Mouse (Mus musculus) spleen, adult 2 months (tissue): Measurements from ENCODE around the gene Gm20683. TPM values are rescaled to one million over a fixed set of nuclear protein-coding genes. Genes with fewer than 3 reads are reported as not detected.
A peak's percentile ranks its signal among the peaks of the same experiment; 100 is the strongest.

Experiments used
- DNase-seq, 2 experiments: peaks; one replicate each; pipeline versions ENCODE4 v3.0.0 to v3.0.0-alpha.2; 2012 to 2021; ENCODE audit warnings: low spot score in 2 of 2, low read depth in 1 of 2
- H3K27ac ChIP-seq: fragments of 200-500 bp; 2 replicates; pipeline ENCODE4 v1.5.1; 2012; ENCODE audit warnings: low read length, inconsistent platforms; ENCODE audit not compliant: insufficient read depth
- H3K27me3 ChIP-seq: fragments of 200-500 bp; 2 replicates; pipeline ENCODE4 v1.6.1; 2012; ENCODE audit warnings: mild to moderate bottlenecking, moderate library complexity, low read length, inconsistent platforms; ENCODE audit not compliant: control insufficient read depth, insufficient read depth
- H3K36me3 ChIP-seq: fragments of 200-500 bp; 2 replicates; pipeline ENCODE4 v1.6.1; 2012; ENCODE audit warnings: mild to moderate bottlenecking, low read length, inconsistent platforms; ENCODE audit not compliant: control insufficient read depth, insufficient read depth
- H3K4me1 ChIP-seq: fragments of 200-500 bp; 2 replicates; pipeline ENCODE4 v1.6.1; 2011; ENCODE audit warnings: inconsistent platforms; ENCODE audit not compliant: control insufficient read depth, insufficient read depth, insufficient read length
- H3K4me3 ChIP-seq: fragments of 200-500 bp; 2 replicates; pipeline ENCODE4 v1.5.1; 2011; ENCODE audit warnings: mild to moderate bottlenecking, inconsistent platforms; ENCODE audit not compliant: insufficient read depth, insufficient read length; ENCODE audit errors: extremely low read depth
- CTCF ChIP-seq: fragments of 200-500 bp; IDR thresholded peaks from 2 replicates; pipeline ENCODE4 v1.5.1; 2011; ENCODE audit warnings: mild to moderate bottlenecking, inconsistent platforms; ENCODE audit not compliant: insufficient read depth, insufficient read length, insufficient replicate concordance; ENCODE audit errors: extremely low read depth
- POLR2A ChIP-seq: fragments of 200-500 bp; IDR thresholded peaks from 2 replicates; pipeline ENCODE4 v1.6.1; 2011; ENCODE audit warnings: low read depth, low read length, inconsistent platforms
- WGBS: fragments of 180-500 bp; shearing (Covaris S2); methylation state at CpG from one replicate; pipeline ENCODE4 v1.1.7; 2018; 5-methylcytosine and 5-hydroxymethylcytosine counted together
- polyA plus RNA-seq: library from polyadenylated mRNA; depleted of rRNA; stranded (reverse); fragments of >200 nt; gene quantifications from 2 replicates; pipeline ENCODE4 v1.2.3, GENCODE M21; 2012

The Gm20683 gene
- polyA plus RNA-seq, 1 experiment, result 29.5 TPM

DNA sequence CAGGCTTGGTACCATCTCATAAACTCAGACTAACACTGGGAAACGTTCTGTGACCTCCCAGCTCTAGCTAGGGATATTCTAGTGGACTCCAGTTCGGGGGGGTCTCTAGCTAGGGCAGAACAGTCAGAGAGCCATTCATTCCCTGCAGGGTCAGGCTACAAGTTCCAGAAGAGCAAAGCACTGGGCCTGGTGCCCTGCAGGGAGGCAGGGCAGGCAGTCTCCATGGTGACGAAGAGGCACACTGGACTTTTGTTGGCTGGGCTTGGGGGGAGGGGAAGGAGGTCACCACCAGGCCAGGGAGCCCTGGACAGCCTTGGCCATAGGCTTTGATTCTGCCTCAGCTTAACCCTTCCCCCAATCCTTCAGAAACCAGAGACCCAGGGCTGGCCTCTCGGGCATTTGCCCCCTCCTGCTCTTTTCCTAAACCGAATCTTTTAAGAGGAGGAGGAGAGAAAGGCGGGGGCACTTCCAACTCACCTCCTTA, 45.9 kb downstream of the Gm20683 start, which contains the start of gene AC134908.4:
Gene AC134908.4 (minus strand): TSS at position 51 of the 484 bp plus-strand sequence.
- 68% methylated on average over 6 of the region's 6 CpGs for WGBS
- Histone ChIP-seq H3K27ac (no peak within 1 kb of the TSS), H3K4me3 (peak within 1 kb of the TSS; percentile 69), H3K4me1 (peaks cover 15% of the 10 kb centered on the region), H3K36me3 (no peaks in the 10 kb centered on the region), H3K27me3 (no peaks in the 10 kb centered on the region)
- no peak for TF ChIP-seq POLR2A
- no peak for TF ChIP-seq CTCF
- DNase-seq, result no peak

DNA sequence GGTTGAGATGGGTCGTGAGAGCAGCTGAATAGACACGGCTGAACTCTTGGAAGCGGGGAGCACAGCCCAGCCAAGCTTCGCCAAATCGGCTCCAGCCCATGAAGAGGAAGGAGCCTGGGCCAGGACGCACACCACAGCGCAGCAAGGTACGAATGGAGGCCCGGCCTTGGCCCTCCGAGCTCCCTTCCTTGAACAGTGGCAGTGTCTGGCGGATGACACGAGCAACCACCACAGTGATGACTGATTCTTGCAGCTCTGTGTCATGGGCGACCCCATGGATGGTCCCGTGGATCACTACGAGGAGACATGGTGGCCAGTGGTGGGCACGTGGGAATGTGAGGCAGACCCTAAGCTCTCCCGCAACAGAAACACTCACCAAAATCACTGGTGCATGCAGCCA, 46.6 kb downstream of the Gm20683 start:
- Histone ChIP-seq H3K27me3 (no peaks in the 10 kb centered on the region), H3K4me3 (no peak overlapping the region), H3K4me1 (peaks cover 15% of the 10 kb centered on the region), H3K36me3 (no peaks in the 10 kb centered on the region), H3K27ac (no peak overlapping the region)
- DNase-seq, result no peak
- TF ChIP-seq POLR2A, result no peak
- no peak for TF ChIP-seq CTCF
- 97% methylated on average over 17 of the region's 17 CpGs for WGBS

DNA sequence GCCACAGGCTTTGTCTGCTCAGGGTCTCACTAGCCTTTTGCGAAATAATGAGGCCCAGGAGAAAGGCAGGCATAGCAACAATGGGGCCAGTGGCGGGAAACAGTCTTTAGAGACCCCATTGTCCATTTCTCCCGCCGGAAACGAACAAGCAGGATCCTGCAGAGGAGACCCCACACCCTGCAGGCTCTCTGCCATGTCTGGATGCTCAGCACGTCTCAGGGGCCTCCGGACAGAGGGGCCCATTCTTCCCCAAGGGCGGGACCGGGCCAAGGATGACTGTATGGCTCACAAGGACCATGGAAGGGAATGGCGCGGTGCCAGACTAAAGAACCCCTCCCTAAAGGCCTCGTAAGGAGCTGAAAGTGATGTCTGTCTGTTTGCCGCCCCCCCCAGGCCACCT, 47.4 kb downstream of the Gm20683 start:
- no peak for DNase-seq
- Histone ChIP-seq H3K4me3 (no peak overlapping the region), H3K36me3 (no peaks in the 10 kb centered on the region; the same call in 1 of the 2 replicates), H3K27me3 (no peaks in the 10 kb centered on the region), H3K27ac (no peak overlapping the region), H3K4me1 (peaks cover 15% of the 10 kb centered on the region)
- 92% methylated on average over 13 of the region's 13 CpGs for WGBS
- no peak for TF ChIP-seq CTCF
- no peak for TF ChIP-seq POLR2A

DNA sequence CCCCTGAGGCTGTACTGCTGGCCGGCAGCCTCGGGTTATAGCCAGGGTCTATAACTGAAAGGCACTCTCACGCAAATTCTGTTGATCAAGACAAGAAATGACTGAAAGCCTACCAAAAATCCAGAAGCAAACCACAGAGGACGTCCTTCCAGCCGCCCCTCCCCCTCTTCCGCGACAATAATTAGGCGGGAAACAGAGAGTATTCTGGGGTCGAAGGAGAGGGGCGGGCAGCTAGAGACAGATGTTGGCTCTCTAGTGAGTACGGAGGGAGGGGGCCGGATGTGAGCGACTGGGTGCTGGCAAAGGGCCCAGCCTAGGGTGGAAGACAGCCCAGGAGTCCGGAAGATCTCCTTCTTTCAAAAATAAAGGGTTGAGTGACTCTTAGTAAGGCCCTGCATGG, 48.9 kb downstream of the Gm20683 start, which contains the start of gene Fam173a:
Gene Fam173a (minus strand): TSS at position 287 of the 400 bp plus-strand sequence.
- peaks cover 15% of the 10 kb centered on the region for H3K4me1 ChIP-seq
- peak; percentile 61 to 70 for DNase-seq
- TF ChIP-seq POLR2A (no peak), CTCF (no peak)
- peak within 1 kb of the TSS; percentile 94 for H3K27ac ChIP-seq
- under 1% methylated on average over 14 of the region's 14 CpGs for WGBS
- no peaks in the 10 kb centered on the region for H3K27me3 ChIP-seq
- H3K4me3 ChIP-seq, result peak within 1 kb of the TSS; percentile 97
- no peaks in the 10 kb centered on the region; the same call in none of the 2 replicates for H3K36me3 ChIP-seq

DNA sequence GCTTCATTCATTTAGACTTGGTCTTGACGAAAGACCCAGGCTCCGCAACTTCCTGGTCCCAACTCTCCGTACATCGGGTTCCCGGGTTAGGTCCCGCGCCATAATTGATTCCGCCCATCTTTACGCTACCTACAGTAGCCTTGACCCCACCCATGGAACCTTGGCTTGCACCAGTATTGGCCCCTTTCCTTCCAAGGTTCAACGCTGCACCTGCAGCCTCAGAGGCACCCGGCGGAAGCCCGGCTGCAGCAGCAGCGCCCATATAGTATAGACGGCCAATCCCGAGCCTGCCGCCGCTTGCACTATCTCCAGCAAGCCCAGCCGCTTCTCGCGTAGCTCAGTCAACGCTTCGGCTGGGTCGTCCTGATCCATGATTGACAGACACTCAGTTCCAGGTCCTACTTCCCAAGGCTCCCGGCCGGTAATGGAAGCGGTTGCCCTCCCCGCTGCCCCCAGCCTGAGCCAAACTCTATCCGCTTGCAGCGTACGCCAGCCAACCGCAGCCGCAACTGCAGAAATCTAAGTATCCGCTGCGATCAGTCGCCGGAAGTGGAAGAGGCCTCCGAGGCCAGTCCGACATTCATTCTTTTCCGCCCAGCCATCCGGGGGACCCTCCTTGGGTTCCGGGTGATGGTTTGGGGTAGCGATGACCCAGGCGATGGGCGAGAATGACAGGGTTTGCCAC, 49.6 kb downstream of the Gm20683 start:
- Histone ChIP-seq H3K4me1 (peaks cover 15% of the 10 kb centered on the region), H3K36me3 (no peaks in the 10 kb centered on the region; the same call in none of the 2 replicates), H3K4me3 (peak overlapping the region; percentile 97), H3K27ac (peak overlapping the region; percentile 94), H3K27me3 (no peaks in the 10 kb centered on the region)
- TF ChIP-seq CTCF (no peak), POLR2A (peak; percentile 72)
- peak; percentile 82 to 83 for DNase-seq
- WGBS, result under 1% methylated on average over 45 of the region's 45 CpGs

DNA sequence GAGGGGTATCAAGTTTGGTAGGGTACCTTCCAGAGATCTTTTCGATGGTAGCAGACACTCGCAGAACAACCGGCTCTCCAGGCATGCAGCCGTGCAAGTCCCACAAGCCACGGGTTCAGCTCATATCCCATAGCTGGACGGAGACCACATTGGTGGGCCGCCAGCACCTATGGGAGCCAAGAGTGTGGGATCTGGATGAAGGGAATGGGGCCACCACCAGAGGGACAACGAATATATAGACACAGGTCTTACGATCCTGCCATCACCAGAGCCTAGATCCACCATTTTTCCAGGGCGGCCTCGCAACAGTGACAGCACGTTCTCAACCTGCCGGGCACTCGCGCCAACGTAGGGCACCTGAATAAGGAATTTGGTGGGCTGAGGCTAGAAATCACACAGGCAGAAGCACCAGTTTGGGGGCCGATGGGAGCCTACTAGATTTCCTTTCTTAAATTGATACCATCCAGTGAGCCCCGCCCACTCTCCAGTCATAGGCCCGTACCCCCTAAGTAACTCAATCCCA, 50.2 kb downstream of the Gm20683 start:
- H3K27me3 ChIP-seq, result no peaks in the 10 kb centered on the region
- H3K27ac ChIP-seq, result peak overlapping the region; percentile 94; the same call in 1 of the 2 replicates
- H3K36me3 ChIP-seq, result no peaks in the 10 kb centered on the region; the same call in none of the 2 replicates
- 26% methylated on average over 19 of the region's 19 CpGs for WGBS
- peaks cover 15% of the 10 kb centered on the region for H3K4me1 ChIP-seq
- TF ChIP-seq CTCF, result no peak
- TF ChIP-seq POLR2A, result no peak
- H3K4me3 ChIP-seq, result peak overlapping the region; percentile 97
- no peak for DNase-seq
